Mouse (Mus musculus) B cell, adult 2 months (primary cell): ENCODE measurements around the gene Prss22.

Experiments used
- DNase-seq, 2 experiments: peaks; one replicate each; pipeline ENCODE4 v3.0.0; 2022

Gene Prss22

GRCm38 (mm10) chr17:23997901-23998300 is at the start of gene Prss22:
Gene Prss22 (minus strand): TSS chr17:23998100.
- no peak for DNase-seq

DNA sequence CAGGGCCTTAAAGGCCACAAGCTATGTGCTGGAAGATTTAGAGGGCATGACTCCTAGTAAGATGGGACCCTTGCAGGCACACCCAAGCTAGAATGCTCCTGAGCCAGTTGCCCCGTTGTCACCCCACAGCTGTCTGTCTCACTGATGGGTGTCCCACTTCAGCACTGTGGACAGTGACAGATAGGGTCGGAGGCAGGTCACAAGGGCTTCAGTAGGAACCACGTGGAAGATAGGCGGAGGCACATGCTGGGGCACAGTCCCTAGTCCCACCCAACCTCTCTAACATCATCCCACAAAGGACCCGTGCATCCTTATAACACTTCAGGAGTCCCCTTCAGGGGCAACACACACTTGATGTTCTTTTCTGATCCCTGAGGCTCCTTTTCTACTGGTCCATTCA is 48.1 kb upstream of the Prss22 start:
- DNase-seq = no peak

DNA sequence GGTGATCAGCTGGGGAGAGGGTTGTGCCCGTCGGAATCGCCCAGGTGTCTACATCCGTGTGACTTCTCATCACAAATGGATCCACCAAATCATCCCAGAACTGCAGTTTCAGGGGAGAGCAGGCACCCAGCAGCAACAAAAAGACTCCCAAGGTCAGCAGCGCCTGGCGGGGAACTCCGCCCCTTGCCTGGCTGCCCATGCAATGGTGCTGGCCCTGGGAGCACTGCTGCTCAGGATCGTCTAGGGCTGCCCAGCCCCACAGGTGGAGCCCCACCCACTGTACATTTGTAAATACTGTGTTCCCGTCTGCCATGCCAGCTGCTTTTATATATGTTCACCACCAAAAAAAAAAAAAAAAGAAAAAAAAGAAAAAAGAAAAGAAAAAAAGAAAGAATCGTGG is 47.7 kb upstream of the Prss22 start:
- no peak for DNase-seq

GRCm38 (mm10) chr17:24044482-24044881 is 46.6 kb upstream of the Prss22 start:
- no peak for DNase-seq

DNA sequence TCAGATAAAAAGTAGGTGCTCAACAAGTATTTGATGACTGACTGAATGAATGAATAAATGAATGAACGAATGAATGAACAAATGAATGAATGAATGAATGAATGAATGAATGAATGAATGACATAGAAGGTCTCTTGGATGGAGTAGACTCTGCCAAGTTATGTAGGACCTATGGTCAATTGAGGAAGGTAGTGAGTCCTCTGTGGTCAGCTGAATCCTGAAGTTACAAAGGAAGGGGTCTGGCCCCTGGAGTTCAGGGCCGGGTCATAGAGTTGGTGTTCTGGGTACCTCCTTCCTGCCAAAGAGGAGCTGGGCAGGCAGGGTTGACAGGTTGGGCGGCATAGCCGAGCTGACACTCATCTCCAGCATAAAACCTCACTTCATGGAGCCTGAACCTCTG is 39.9 kb upstream of the Prss22 start, which contains the start of gene Prss27:
Gene Prss27 (plus strand): TSS at position 301 of the 400 bp plus-strand sequence.
- no peak for DNase-seq

GRCm38 (mm10) chr17:24037360-24037759 is 39.5 kb upstream of the Prss22 start:
- DNase-seq = no peak

- DNase-seq = no peak
Observed at GRCm38 (mm10) chr17:24036954-24037353, 39.1 kb upstream of the Prss22 start.

- DNase-seq = no peak
Observed at GRCm38 (mm10) chr17:24035087-24035486, 37.2 kb upstream of the Prss22 start.

- DNase-seq = no peak
Observed at GRCm38 (mm10) chr17:24030551-24030950, 32.7 kb upstream of the Prss22 start.

GRCm38 (mm10) chr17:24029477-24029876 is 31.6 kb upstream of the Prss22 start:
- no peak for DNase-seq

DNA sequence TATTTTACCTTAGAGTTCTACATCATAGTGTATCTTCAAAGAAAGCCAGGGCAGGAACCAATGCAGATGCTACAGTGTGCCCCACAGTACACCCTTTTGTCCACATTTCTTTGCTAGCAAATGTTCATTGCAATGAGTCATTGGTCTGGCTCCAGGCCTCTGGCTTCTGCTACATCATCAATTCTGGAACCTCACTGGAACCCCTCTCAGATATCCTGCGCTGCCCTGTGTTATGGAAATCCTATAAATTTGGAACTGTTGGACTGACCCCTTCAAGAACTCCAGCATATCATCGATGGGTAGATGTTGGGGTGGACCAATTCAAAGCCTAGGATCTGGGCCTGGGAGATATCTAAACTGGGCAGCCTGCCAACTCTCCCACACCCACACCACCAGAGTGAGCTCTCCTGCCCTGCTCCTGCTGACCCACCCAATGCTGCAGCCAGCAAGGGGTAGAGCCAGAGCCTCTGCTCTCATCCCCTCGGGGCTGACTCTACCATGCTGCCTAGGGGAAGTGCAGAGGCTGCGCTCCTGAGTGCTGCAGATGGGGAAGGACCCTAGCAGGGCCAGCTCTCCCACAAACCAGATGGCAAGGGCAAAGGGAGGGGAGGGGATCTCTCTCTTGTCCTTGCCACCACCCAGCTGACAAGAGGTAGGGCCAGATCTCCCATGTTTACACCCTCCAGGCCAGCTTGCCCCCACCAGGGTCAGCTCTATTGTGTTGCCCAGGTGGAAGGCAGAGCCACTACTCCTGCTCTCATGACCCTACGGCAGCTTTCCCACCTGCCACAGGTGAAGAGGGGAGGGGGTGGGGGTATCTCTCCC is 23.7 kb upstream of the Prss22 start:
- no peak for DNase-seq

DNA sequence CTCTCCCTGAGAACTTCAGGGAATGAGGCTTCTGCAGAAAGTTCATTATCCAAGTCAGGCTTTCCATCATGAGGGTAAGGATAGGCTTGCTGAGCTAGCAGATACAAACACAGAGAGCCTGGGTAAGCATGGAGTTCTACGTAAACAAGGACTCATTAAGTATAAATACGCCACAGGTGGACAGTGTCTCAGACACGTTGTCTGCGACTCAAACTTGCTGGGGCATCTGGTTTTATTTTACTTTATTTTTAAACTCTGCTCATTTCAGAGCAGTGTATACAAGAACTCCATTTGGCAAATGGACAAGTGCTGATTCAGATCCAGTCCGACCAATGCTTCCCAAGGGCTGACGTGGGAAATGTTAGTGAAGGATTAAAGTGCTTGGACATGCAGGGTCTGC is 22.8 kb upstream of the Prss22 start:
- DNase-seq = no peak

DNA sequence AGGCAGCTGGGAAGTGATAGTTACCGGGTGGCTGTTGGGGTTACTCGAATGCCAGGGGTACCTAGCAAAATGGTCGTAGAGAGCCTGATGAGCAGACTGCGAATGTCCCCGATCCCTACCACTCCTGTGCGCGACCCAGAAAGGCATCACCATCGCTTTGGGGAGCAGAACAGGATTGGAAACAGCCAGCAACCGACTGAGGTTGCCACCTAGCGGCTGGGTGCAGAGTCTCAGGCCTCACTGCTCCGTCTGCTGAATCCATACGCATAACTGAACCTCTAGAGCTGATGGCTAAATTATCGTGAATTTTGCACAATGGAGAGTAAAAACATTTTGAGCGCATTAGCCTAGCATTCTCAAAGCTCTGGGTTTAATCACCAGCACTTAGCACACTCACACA is 17.8 kb upstream of the Prss22 start:
- DNase-seq = peak; percentile 13 to 22

GRCm38 (mm10) chr17:24014433-24014965 is 16.6 kb upstream of the Prss22 start:
- no peak for DNase-seq

- DNase-seq = no peak
Observed at GRCm38 (mm10) chr17:24012921-24013320, 15.0 kb upstream of the Prss22 start.

DNA sequence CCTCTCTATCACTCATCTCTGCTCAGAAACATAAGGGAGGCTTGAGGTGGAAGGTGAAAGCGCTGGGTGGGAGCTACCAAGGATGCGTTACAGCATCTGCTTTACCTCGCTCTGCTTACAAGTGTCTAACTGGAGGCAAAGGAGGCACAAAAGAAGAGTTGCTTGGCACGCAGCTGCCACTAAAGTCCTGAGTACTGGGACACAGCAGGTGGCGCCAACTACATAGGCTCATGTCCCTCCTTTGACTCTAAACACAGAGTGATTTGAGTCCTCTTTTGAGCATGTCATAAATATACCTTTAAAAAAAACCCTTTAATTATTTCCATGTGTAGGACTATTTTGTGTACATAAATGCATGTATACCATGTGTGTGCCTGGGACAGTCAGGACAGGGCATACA is 11.7 kb upstream of the Prss22 start:
- no peak for DNase-seq

DNA sequence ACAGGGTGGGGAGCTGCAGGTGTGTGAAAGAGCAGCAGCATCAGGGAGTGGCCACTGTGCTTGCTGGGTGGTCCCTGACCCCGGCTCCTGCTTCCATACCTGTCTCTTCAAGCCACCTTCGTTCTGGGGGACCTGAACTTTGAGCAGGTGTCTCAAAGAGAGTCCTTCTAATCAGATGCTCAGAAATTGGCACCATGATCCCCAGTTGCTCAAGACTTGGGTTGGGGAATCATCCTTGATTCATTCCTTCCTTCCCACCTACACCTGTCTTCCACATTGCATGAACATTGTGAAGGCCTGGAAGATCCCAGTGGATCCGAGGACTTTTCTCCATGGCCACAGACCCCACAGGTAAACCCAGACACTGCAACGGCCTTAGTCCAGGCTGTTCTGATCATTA is 10.2 kb upstream of the Prss22 start:
- DNase-seq = no peak

- DNase-seq = no peak
Observed at GRCm38 (mm10) chr17:24007391-24007790, 9.5 kb upstream of the Prss22 start.

- peak in 1 of 2 experiments; percentile 3 for DNase-seq
Observed at GRCm38 (mm10) chr17:24006930-24007329, 9.0 kb upstream of the Prss22 start.

DNA sequence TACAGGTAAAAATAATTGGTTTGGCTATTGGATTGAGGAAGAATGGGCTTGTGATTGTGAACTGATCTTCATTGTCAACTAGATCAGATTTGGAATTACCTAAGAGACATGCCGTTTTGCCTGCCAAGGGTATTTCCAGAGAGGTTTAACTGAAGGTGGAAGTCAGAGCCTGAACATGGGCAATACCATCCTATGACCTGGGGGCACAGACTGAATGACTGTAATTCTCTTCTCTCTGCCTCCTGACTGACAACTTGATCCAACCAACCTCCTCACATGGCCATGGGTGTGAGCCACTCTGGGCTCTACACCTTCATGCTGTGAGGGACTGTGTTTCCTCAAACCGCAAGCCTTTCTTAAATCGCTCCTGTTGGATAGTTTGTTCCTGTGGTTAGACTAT is 7.1 kb upstream of the Prss22 start:
- DNase-seq = no peak

DNA sequence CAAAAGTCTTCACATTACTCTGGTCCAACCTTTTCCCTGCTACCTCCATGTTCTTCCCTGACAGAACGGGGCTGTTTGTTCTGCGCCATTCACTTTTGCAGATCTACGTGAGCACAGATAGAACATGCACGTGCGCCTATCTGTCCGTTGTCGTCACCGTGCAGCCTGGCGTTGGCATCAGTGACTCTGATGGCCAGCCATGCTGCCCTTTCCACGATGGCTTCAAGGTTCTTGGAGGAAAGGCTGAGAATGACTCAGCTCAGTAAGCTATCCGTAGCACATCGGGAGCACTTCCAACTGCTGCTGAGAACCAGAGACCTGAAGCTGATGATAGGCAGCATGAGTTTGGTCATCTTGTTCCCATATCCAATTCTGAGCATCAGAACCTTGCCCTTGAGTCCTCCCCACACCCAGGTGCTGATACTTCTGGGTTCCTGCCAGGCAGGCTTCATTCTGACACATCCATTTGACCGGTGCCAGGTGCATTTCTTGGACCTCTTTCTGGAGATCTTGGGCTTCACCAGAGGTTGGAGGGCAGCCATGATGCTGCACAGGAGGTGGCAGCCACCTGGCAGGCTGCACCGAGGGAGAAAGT is 6.3 kb upstream of the Prss22 start:
- no peak for DNase-seq

- DNase-seq = no peak
Observed at GRCm38 (mm10) chr17:24000404-24000803, 2.5 kb upstream of the Prss22 start.

GRCm38 (mm10) chr17:23998383-23998782 is 483 bp upstream of the Prss22 start:
- no peak for DNase-seq

DNA sequence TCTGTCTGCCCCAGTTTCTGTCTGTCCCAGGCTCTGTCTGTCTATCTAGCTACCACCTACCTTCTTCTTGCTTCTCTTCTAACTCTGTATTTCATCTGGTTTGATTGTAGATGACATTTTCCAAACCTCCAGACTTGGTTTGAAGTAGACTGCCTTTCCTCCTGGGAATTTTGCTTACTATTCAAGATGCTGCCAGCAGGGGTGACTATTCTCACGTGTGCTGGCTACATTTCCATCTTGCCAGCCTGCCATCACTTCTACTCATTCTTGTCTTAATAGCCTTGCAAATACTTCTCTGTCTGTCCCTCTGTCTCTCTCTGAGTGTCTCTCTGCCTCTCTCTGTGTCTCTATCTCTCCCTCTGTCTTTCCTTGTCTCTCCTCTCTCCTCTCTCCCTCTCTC is 2.5 kb downstream of the Prss22 start:
- DNase-seq = no peak
